Mouse (Mus musculus): ENCODE measurements around the gene Atp2c2.

GRCm38 (mm10) chr8:119708471-119708870 lies 8.7 kb downstream of the Atp2c2 start:
- TF ChIP-seq CTCF (IDR thresholded peaks at IDR 0.05 in 2 of 3, conservative IDR thresholded peaks at IDR 0.05 in 1 of 3; ENCODE audit: control insufficient read depth in 1 of 3, insufficient read depth in 1 of 3, low read depth in 2 of 3, low read length in 3 of 3, poor library complexity in 1 of 3, severe bottlenecking in 1 of 3) = no peak
- no peak for TF ChIP-seq TAL1 (IDR thresholded peaks at IDR 0.05; ENCODE audit: low read length)
- TF ChIP-seq POLR2A (IDR thresholded peaks at IDR 0.05; ENCODE audit: control insufficient read depth in 1 of 2, insufficient read depth in 1 of 2, low read depth in 1 of 2, low read length in 2 of 2, poor library complexity in 1 of 2) = no peak
